In the genomic region with DNA sequence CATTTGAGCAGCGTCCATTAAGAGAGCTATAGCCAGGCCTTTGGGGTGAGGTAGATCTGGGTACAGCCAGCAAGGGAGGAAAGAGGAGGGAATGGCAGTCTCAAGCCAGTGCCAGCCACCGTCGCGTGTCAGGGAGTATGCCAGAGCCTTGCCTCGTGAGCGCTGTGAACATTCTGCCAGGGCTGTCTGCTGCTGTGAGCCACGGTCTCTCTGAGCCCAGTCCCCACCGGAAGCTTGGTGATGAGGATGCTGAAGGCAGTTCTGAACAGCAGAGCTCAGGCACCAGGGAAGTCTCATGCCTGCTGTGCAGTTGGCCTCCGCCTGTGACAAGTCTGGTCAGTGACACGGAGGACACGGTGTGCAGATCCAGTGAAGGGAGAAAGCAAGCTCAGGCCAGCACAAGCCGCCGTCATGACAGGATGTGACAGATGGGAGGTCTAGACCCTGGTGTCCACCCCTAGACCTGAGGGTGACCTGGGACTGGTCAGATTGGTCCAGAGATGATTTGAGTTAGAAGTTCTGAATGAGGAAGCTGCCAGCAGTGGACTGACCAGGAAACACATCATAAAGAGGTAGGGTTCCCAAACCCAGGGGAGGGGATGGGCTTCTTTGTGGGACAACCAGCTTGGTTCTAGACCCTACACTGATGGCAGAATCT, we compare ENCODE assay signal across 9 mouse cellular contexts. TPM values are rescaled to one million over a fixed set of nuclear protein-coding genes. Genes with fewer than 3 reads are reported as not detected.
DNase-seq lines count a peak whose midpoint lies in the region; ATAC-seq and TF ChIP-seq lines count a peak whose summit lies in the region.
"Had no signal": no experiment of that assay in that cellular context is flagged by ENCODE, and none has a peak within 500 bp of the region (broad histone marks: within the 10 kb centered on the region; RNA-seq: fewer than 3 reads in every experiment).

No protein-coding gene starts in this region.

- H3K4me3 ChIP-seq in cerebellum, adult 2 months (replicated peaks; ENCODE audit: insufficient read depth, low read depth, low read length), result no peak overlapping the region
- no peak overlapping the region for H3K4me3 ChIP-seq in embryonic facial prominence, embryonic 13.5 days
- no peak overlapping the region for H3K4me3 ChIP-seq in limb, embryonic 13.5 days
- H3K4me3 ChIP-seq: neural tube, embryonic 12.5 days had no signal

- no peaks in the 10 kb centered on the region; the same call in 1 of the 2 replicates for H3K36me3 ChIP-seq in embryonic facial prominence, embryonic 13.5 days
- H3K36me3 ChIP-seq in limb, embryonic 13.5 days, result no peaks in the 10 kb centered on the region
- H3K36me3 ChIP-seq: neural tube, embryonic 12.5 days had no signal

- TF ChIP-seq CTCF in cerebellum, adult 2 months (IDR thresholded peaks at IDR 0.05; ENCODE audit: borderline replicate concordance, insufficient read depth, low read depth, low read length), result no peak

- H3K27ac ChIP-seq in cerebellum, adult 2 months (ENCODE audit: insufficient read depth, low read length), result no peak overlapping the region
- H3K27ac ChIP-seq in embryonic facial prominence, embryonic 13.5 days, result peak overlapping the region; percentile 40; the same call in 1 of the 2 replicates
- H3K27ac ChIP-seq in limb, embryonic 13.5 days, result peak overlapping the region; percentile 22; the same call in 1 of the 2 replicates
- H3K27ac ChIP-seq: neural tube, embryonic 12.5 days had no signal

- TF ChIP-seq POLR2A in cerebellum, adult 2 months (IDR thresholded peaks at IDR 0.05; ENCODE audit: borderline replicate concordance, insufficient read depth, low read length), result no peak

- intact Hi-C loops in left cerebral cortex, postnatal 14 days (cut with DNase I), result no loop called here
- intact Hi-C loops in left cerebral cortex, postnatal 25 days (cut with DNase I), result no loop called here

- H3K4me1 ChIP-seq in cerebellum, adult 2 months (ENCODE audit: control insufficient read depth, insufficient read depth, low read length), result peaks cover 24% of the 10 kb centered on the region
- peaks cover 52% of the 10 kb centered on the region for H3K4me1 ChIP-seq in embryonic facial prominence, embryonic 13.5 days
- H3K4me1 ChIP-seq in limb, embryonic 13.5 days, result peaks cover 74% of the 10 kb centered on the region

- no peaks in the 10 kb centered on the region for H3K9me3 ChIP-seq in embryonic facial prominence, embryonic 13.5 days
- no peaks in the 10 kb centered on the region for H3K9me3 ChIP-seq in limb, embryonic 13.5 days
- H3K9me3 ChIP-seq: neural tube, embryonic 12.5 days had no signal

- WGBS in cerebellum, adult 2 months, result 14% methylated on average over 13 of the region's 13 CpGs
- 89% methylated on average over 13 of the region's 13 CpGs for WGBS in embryonic facial prominence, embryonic 13.5 days
- 81% methylated on average over 13 of the region's 13 CpGs for WGBS in limb, embryonic 13.5 days

- peak; percentile 41 to 55 for DNase-seq in cerebellum, adult 2 months
- DNase-seq in cerebellum, adult 11 months, result no peak
- peak; percentile 40 to 51 for DNase-seq in left cerebral cortex, postnatal 14 days (ENCODE audit: low spot score in 2 of 2)
- no peak for DNase-seq in left cerebral cortex, postnatal 25 days (ENCODE audit: low spot score in 2 of 2)
- DNase-seq in spleen, adult 18-20 months, result no peak
- no peak for DNase-seq in spleen, postnatal 36 days (ENCODE audit: low spot score in 2 of 2)

- no peak for ATAC-seq in embryonic facial prominence, embryonic 13.5 days (ENCODE audit: insufficient number of reproducible peaks, insufficient read depth, low FRiP score, low TSS enrichment, low read depth)
- ATAC-seq in limb, embryonic 13.5 days (ENCODE audit: low FRiP score, low read depth), result no peak

- no peak overlapping the region for H3K4me2 ChIP-seq in embryonic facial prominence, embryonic 13.5 days
- H3K4me2 ChIP-seq in limb, embryonic 13.5 days (replicated peaks), result no peak overlapping the region
- H3K4me2 ChIP-seq: neural tube, embryonic 12.5 days had no signal

- H3K9ac ChIP-seq in embryonic facial prominence, embryonic 13.5 days, result no peak overlapping the region
- H3K9ac ChIP-seq in limb, embryonic 13.5 days, result peak overlapping the region; percentile 13; the same call in 1 of the 2 replicates
- H3K9ac ChIP-seq: neural tube, embryonic 12.5 days had no signal

- H3K27me3 ChIP-seq in cerebellum, adult 2 months (ENCODE audit: control insufficient read depth, insufficient read depth, low read length), result no peaks in the 10 kb centered on the region
- no peaks in the 10 kb centered on the region for H3K27me3 ChIP-seq in embryonic facial prominence, embryonic 13.5 days
- H3K27me3 ChIP-seq in limb, embryonic 13.5 days, result no peaks in the 10 kb centered on the region
- H3K27me3 ChIP-seq: neural tube, embryonic 12.5 days had no signal

RNA-seq across cellular contexts. Expression of a gene that starts 16.3 kb away (rescaled TPM):
- polyA plus RNA-seq in cerebellum, adult 2 months (2012; rRNA removed), result 4.2 and 5.9 TPM in 2 replicates
- 1 to 10 TPM; 6.4 to 7.7 TPM for total RNA-seq in left cerebral cortex, postnatal 14 days (2021)
- total RNA-seq in left cerebral cortex, postnatal 25 days (2021), result 1 to 10 TPM; 5.2 to 5.4 TPM
- polyA plus RNA-seq in embryonic facial prominence, embryonic 13.5 days (2015; fragmentation: Nextera tagmentation; extraction: Ambion mirVana), result 28.5 and 29.2 TPM in 2 replicates
- polyA plus RNA-seq in limb, embryonic 13.5 days (2015; fragmentation: Nextera tagmentation; extraction: Ambion mirVana), result 46.3 and 49.8 TPM in 2 replicates

RNA-seq across cellular contexts. Expression of a gene that starts 21.7 kb away (rescaled TPM):
- 0.39 and 0.65 TPM in 2 replicates for polyA plus RNA-seq in cerebellum, adult 2 months (2012; rRNA removed)
- total RNA-seq in left cerebral cortex, postnatal 14 days (2021), result not detected
- total RNA-seq in left cerebral cortex, postnatal 25 days (2021), result not detected
- polyA plus RNA-seq in embryonic facial prominence, embryonic 13.5 days (2015; fragmentation: Nextera tagmentation; extraction: Ambion mirVana), result 3.8 and 5.8 TPM in 2 replicates
- polyA plus RNA-seq in limb, embryonic 13.5 days (2015; fragmentation: Nextera tagmentation; extraction: Ambion mirVana), result 60.9 and 62.3 TPM in 2 replicates

RNA-seq across cellular contexts. Expression of a gene that starts 35.3 kb away (rescaled TPM):
- polyA plus RNA-seq in cerebellum, adult 2 months (2012; rRNA removed), result 0.52 TPM in 1 of 2 replicates, not detected in the other
- under 1 TPM in 1 of 2 experiments, not detected in 1; 0.74 TPM for total RNA-seq in left cerebral cortex, postnatal 14 days (2021)
- total RNA-seq in left cerebral cortex, postnatal 25 days (2021), result not detected
- 7.7 and 8.4 TPM in 2 replicates for polyA plus RNA-seq in embryonic facial prominence, embryonic 13.5 days (2015; fragmentation: Nextera tagmentation; extraction: Ambion mirVana)
- 45.2 and 47.5 TPM in 2 replicates for polyA plus RNA-seq in limb, embryonic 13.5 days (2015; fragmentation: Nextera tagmentation; extraction: Ambion mirVana)

RNA-seq across cellular contexts. Expression of a gene that starts 42.3 kb away (rescaled TPM):
- not detected in 2 replicates for polyA plus RNA-seq in cerebellum, adult 2 months (2012; rRNA removed)
- under 1 TPM in 1 of 2 experiments, not detected in 1; 0.44 TPM for total RNA-seq in left cerebral cortex, postnatal 14 days (2021)
- not detected for total RNA-seq in left cerebral cortex, postnatal 25 days (2021)
- polyA plus RNA-seq in embryonic facial prominence, embryonic 13.5 days (2015; fragmentation: Nextera tagmentation; extraction: Ambion mirVana), result 0.37 and 0.66 TPM in 2 replicates
- 1.2 and 1.4 TPM in 2 replicates for polyA plus RNA-seq in limb, embryonic 13.5 days (2015; fragmentation: Nextera tagmentation; extraction: Ambion mirVana)

RNA-seq across cellular contexts. Expression of a gene that starts 55.6 kb away (rescaled TPM):
- 81.9 and 87.2 TPM in 2 replicates for polyA plus RNA-seq in cerebellum, adult 2 months (2012; rRNA removed)
- 1 to 10 TPM; 4.1 to 8.0 TPM for total RNA-seq in left cerebral cortex, postnatal 14 days (2021)
- 1 to 10 TPM; 3.3 to 6.9 TPM for total RNA-seq in left cerebral cortex, postnatal 25 days (2021)
- 36.0 and 36.7 TPM in 2 replicates for polyA plus RNA-seq in embryonic facial prominence, embryonic 13.5 days (2015; fragmentation: Nextera tagmentation; extraction: Ambion mirVana)
- 27.3 and 35.1 TPM in 2 replicates for polyA plus RNA-seq in limb, embryonic 13.5 days (2015; fragmentation: Nextera tagmentation; extraction: Ambion mirVana)

Comparison
In these comparisons a context has a peak if more than half of its experiments do, and no peak if none do; other contexts are left out.
1. DNase-seq: peak in cerebellum, adult 2 months (2 of 2) and left cerebral cortex, postnatal 14 days (2 of 2); none in cerebellum, adult 11 months (single experiment), left cerebral cortex, postnatal 25 days (0 of 2), spleen, adult 18-20 months (0 of 2) and spleen, postnatal 36 days (0 of 2).